Mouse (Mus musculus) thymus, adult 2 months (tissue): ENCODE measurements around the gene Znhit3.

Source experiments
- CTCF ChIP-seq: fragments of 200-500 bp; IDR thresholded peaks from 2 replicates; pipeline ENCODE4 v1.5.1; 2012; ENCODE audit warnings: mild to moderate bottlenecking, control low read depth, low read length, moderate library complexity, borderline replicate concordance; ENCODE audit not compliant: control insufficient read depth, poor library complexity, insufficient read depth; ENCODE audit errors: extremely low read depth
- POLR2A ChIP-seq: fragments of 200-500 bp; IDR thresholded peaks from 2 replicates; pipeline ENCODE4 v1.6.1; 2012; ENCODE audit warnings: mild to moderate bottlenecking, low read length, control low read depth, moderate library complexity; ENCODE audit not compliant: control insufficient read depth, poor library complexity, insufficient read depth; ENCODE audit errors: extremely low read depth

GRCm38 (mm10) chr11:84960291-84960690 is 44.1 kb upstream of the Znhit3 start:
- no peak for TF ChIP-seq CTCF
- TF ChIP-seq POLR2A = no peak
